Mouse (Mus musculus) cerebral cortex, adult 2 months (tissue): ENCODE results near the gene Gm7697.

Experiments
- WGBS: fragments of 180-500 bp; shearing (Covaris S2); methylation state at CpG from one replicate; pipeline ENCODE4 v1.1.7; 2018; 5-methylcytosine and 5-hydroxymethylcytosine counted together

The Gm7697 gene

DNA sequence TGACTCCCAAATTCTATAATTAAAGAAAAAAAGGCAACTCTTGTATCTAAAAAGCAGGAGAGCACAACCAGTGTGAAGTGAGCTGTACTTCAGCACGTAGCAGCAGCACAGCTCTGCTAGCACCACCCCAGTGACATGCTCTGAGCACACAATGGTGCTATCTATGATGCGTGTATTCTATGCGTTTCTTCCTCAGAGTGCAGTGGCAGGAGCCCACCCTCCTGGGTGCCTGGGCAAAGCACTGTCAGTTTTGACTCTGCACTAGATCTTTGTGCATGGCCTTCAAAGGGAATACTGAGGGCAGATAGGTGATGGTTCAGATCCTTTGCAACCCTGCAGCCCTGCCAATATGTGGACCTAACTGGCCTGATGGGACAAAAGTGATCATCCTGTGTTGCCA is at the start of gene Gm7697:
Gene Gm7697, minus strand, starts transcription at position 101 of the 400 bp plus-strand sequence.
- WGBS, result 87% methylated on average over 2 of the region's 3 CpGs

- 56% methylated on average over 2 of the region's 2 CpGs for WGBS
Observed at GRCm38 (mm10) chr8:69551249-69551648, 28.5 kb upstream of the Gm7697 start.

GRCm38 (mm10) chr8:69549556-69549955 is 26.8 kb upstream of the Gm7697 start:
- 12% methylated on average over 8 of the region's 8 CpGs for WGBS

DNA sequence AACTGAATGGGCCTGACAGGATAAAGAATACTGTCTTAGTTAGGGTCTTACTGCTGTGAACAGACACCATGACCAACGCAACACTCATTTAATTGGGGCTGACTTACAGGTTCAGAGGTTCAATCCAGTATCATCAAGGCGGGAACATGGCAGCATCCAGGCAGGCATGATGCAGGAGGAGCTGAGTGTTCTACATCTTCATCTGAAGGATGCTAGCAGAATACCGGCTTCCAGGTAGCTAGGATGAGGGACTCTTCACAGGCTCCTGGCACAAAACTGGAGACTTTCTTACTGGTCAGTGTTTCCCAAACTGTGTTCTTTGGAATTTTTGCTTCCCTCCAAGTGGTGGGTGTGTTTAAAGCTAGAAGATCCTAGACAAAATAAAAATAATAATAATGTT is 25.3 kb upstream of the Gm7697 start:
- WGBS, result 96% methylated on average over 3 of the region's 3 CpGs

DNA sequence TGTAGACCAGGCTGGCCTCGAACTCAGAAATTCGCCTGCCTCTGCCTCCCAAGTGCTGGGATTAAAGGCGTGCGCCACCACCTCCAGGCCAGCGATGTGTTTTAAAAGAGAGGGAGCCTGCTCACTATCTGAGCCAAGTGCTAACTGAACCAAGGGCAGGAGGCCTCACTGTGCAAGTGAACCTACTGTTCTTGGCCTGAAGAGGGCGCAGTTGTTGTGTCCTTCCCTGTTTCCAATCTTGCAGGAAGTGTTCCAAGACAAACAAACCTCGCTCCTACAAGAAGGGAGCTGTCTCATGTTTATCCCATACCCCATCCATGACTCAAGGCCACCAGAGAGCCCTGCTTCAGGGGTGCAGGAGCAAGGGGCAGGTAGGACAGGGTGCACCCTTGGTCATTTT is 24.4 kb upstream of the Gm7697 start:
- 70% methylated on average over 7 of the region's 7 CpGs for WGBS

GRCm38 (mm10) chr8:69545020-69545419 is 22.2 kb upstream of the Gm7697 start:
- 20% methylated on average over 1 of the region's 1 CpGs for WGBS

- 69% methylated on average over 13 of the region's 13 CpGs for WGBS
Observed at GRCm38 (mm10) chr8:69544511-69544910, 21.7 kb upstream of the Gm7697 start.

DNA sequence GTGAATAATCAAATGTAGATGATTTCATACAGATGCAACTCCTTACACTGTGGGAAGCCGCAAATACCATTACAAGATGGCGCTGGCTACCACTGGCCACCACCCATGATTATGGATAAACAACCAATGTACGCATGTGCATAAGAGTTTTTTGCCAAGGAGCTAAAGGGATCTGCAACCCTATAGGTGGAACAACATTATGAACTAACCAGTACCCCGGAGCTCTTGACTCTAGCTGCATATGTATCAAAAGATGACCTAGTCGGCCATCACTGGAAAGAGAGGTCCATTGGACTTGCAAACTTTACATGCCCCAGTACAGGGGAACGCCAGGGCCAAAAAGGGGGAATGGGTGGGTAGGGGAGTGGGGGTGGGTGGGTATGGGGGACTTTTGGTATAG is 21.2 kb upstream of the Gm7697 start:
- 97% methylated on average over 6 of the region's 6 CpGs for WGBS

GRCm38 (mm10) chr8:69540764-69541163 is 18.0 kb upstream of the Gm7697 start:
- 50% methylated on average over 7 of the region's 7 CpGs for WGBS

DNA sequence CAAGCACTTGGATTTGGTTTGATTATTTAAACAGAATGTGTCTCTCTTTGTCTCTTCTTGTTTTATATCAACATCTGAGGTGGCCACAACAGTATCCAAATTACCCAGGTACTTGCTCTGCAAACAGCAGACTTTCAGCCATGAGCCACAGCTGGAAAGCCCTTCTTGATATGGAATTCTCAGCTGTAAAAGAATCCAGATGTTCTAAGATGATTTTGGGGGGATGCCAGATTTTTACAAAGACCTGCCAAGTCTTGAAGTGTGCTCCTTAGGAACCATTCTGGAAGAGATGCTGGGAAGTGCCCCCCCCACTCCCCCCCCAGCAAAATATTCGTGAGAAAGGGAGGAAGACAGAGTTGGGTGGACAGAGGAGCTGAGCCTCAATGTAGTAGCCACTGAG is 17.6 kb upstream of the Gm7697 start:
- WGBS, result 32% methylated on average over 1 of the region's 1 CpGs

- WGBS, result 62% methylated on average over 3 of the region's 3 CpGs
Observed at GRCm38 (mm10) chr8:69474946-69475345, 47.8 kb downstream of the Gm7697 start.

DNA sequence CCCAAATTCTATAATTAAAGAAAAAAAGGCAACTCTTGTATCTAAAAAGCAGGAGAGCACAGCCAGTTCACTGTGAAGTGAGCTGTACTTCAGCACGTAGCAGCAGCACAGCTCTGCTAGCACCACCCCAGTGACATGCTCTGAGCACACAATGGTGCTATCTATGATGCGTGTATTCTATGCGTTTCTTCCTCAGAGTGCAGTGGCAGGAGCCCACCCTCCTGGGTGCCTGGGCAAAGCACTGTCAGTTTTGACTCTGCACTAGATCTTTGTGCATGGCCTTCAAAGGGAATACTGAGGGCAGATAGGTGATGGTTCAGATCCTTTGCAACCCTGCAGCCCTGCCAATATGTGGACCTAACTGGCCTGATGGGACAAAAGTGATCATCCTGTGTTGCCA is 69.3 kb downstream of the Gm7697 start, which contains the start of gene Gm9495:
Gene Gm9495, minus strand, starts transcription at position 101 of the 400 bp plus-strand sequence.
- WGBS, result 86% methylated on average over 3 of the region's 3 CpGs
